Mouse (Mus musculus) forebrain, embryonic 11.5 days (tissue): ENCODE measurements at regions not wholly inside any gene's neighbourhood (a gene's known extent, or its start where the extent isn't known, plus 50 kb on each side); places are given as distances from the start of the nearest gene placed in this dataset.

Experiments
- ATAC-seq: fragments of 200-750 bp; cut with Nextera tagmentation; replicated peaks from 2 replicates; pipeline ENCODE4 v1.8.0; 2017; ENCODE audit warnings: moderate TSS enrichment; ENCODE audit not compliant: low FRiP score
- DNase-seq: peaks from one replicate; pipeline ENCODE4 v3.0.0-alpha.2; 2017; ENCODE audit warnings: low spot score
- H3K27ac ChIP-seq: fragments of 300-500 bp; sonication (generic); 2 replicates; pipeline ENCODE4 v1.5.1; 2014; ENCODE audit warnings: low read depth, low read length
- H3K27me3 ChIP-seq: fragments of 300-500 bp; sonication (generic); 2 replicates; pipeline ENCODE4 v1.6.1; 2014; ENCODE audit warnings: mild to moderate bottlenecking, low read length, mixed read lengths; ENCODE audit not compliant: control insufficient read depth, insufficient read depth
- H3K36me3 ChIP-seq: fragments of 300-500 bp; sonication (generic); 2 replicates; pipeline ENCODE4 v1.6.1; 2014; ENCODE audit warnings: mild to moderate bottlenecking, low read length, moderate library complexity, mixed read lengths; ENCODE audit not compliant: control insufficient read depth, insufficient read depth
- H3K4me1 ChIP-seq: fragments of 300-500 bp; sonication (generic); replicated peaks from 2 replicates; pipeline ENCODE4 v1.6.1; 2014; ENCODE audit warnings: low read length, mixed read lengths; ENCODE audit not compliant: control insufficient read depth, insufficient read depth
- H3K4me2 ChIP-seq: fragments of 300-500 bp; sonication (generic); 2 replicates; pipeline ENCODE4 v1.6.1; 2014; ENCODE audit warnings: low read depth, mild to moderate bottlenecking, low read length, moderate library complexity, mixed read lengths; ENCODE audit not compliant: severe bottlenecking
- H3K4me3 ChIP-seq: fragments of 300-500 bp; sonication (generic); 2 replicates; pipeline ENCODE4 v1.5.1; 2014; ENCODE audit warnings: low read depth, low read length
- H3K9ac ChIP-seq: fragments of 300-500 bp; sonication (generic); 2 replicates; pipeline ENCODE4 v1.6.1; 2014; ENCODE audit warnings: low read length
- H3K9me3 ChIP-seq: fragments of 300-500 bp; sonication (generic); 2 replicates; pipeline ENCODE4 v1.6.1; 2016; ENCODE audit warnings: low read length, mixed read lengths; ENCODE audit not compliant: control insufficient read depth
- WGBS: fragments of 180-500 bp; shearing (Covaris S2); extraction: QIAGEN DNeasy Blood & Tissue Kit; methylation state at CpG from one replicate; pipeline ENCODE4 v1.1.7; 2014; 5-methylcytosine and 5-hydroxymethylcytosine counted together

GRCm38 (mm10) chr15:63190086-63190485 lies 654.9 kb downstream of the Gsdmc2 start:
- no peak for DNase-seq
- Histone ChIP-seq H3K27ac (no peak overlapping the region), H3K27me3 (no peaks in the 10 kb centered on the region), H3K4me2 (no peak overlapping the region), H3K36me3 (no peaks in the 10 kb centered on the region), H3K4me1 (no peaks in the 10 kb centered on the region), H3K4me3 (no peak overlapping the region), H3K9ac (no peak overlapping the region), H3K9me3 (no peaks in the 10 kb centered on the region)
- ATAC-seq: no peak
- 53% methylated on average over 2 of the region's 2 CpGs for WGBS

- Histone ChIP-seq H3K9me3 (no peaks in the 10 kb centered on the region), H3K4me2 (no peak overlapping the region), H3K27ac (no peak overlapping the region), H3K9ac (no peak overlapping the region), H3K4me3 (no peak overlapping the region), H3K27me3 (no peaks in the 10 kb centered on the region), H3K36me3 (no peaks in the 10 kb centered on the region), H3K4me1 (no peaks in the 10 kb centered on the region)
- no peak for DNase-seq
- ATAC-seq: no peak
Measured at GRCm38 (mm10) chr15:63171003-63171402, 674.0 kb downstream of the Gsdmc2 start.

GRCm38 (mm10) chr15:63170171-63170570 lies 674.8 kb downstream of the Gsdmc2 start:
- Histone ChIP-seq H3K4me3 (no peak overlapping the region), H3K4me1 (no peaks in the 10 kb centered on the region), H3K4me2 (no peak overlapping the region), H3K9me3 (no peaks in the 10 kb centered on the region), H3K27ac (no peak overlapping the region), H3K27me3 (no peaks in the 10 kb centered on the region), H3K36me3 (no peaks in the 10 kb centered on the region), H3K9ac (no peak overlapping the region)
- ATAC-seq: no peak
- 39% methylated on average over 1 of the region's 1 CpGs for WGBS
- DNase-seq: no peak

DNA sequence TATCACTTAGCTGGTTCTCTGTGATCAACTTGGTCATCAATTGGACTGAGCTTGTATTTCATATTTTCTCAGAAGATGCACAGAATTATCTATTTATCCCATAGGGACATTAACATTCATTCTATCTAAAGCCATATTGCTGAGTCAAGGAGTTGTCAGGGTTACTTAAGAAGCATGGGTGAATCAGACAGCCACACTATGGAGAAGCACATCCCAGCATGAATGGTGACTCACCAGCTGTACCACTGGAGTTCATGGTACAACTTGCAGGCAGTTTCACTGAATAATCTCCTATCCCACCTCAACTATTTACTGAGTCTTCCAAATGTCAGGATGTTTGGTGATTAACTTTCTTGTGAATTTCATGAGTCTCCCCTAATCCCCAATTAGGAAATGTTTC lies 678.6 kb downstream of the Gsdmc2 start:
- Histone ChIP-seq H3K27me3 (no peaks in the 10 kb centered on the region), H3K9me3 (no peaks in the 10 kb centered on the region), H3K27ac (no peak overlapping the region), H3K9ac (no peak overlapping the region), H3K4me1 (no peaks in the 10 kb centered on the region), H3K4me3 (no peak overlapping the region), H3K4me2 (no peak overlapping the region), H3K36me3 (no peaks in the 10 kb centered on the region)
- ATAC-seq (no peak), DNase-seq (no peak)

GRCm38 (mm10) chr15:63163550-63164279 lies 681.3 kb downstream of the Gsdmc2 start:
- no peak overlapping the region for H3K4me3 ChIP-seq
- H3K4me1 ChIP-seq: no peaks in the 10 kb centered on the region
- no peak overlapping the region for H3K27ac ChIP-seq
- 78% methylated on average over 6 of the region's 6 CpGs for WGBS
- DNase-seq (no peak), ATAC-seq (no peak)
- no peaks in the 10 kb centered on the region for H3K27me3 ChIP-seq
- H3K36me3 ChIP-seq: no peaks in the 10 kb centered on the region
- H3K9ac ChIP-seq: no peak overlapping the region
- no peak overlapping the region for H3K4me2 ChIP-seq
- H3K9me3 ChIP-seq: no peaks in the 10 kb centered on the region

- no peaks in the 10 kb centered on the region for H3K9me3 ChIP-seq
- ATAC-seq: no peak
- no peaks in the 10 kb centered on the region for H3K36me3 ChIP-seq
- no peak overlapping the region for H3K9ac ChIP-seq
- H3K27me3 ChIP-seq: no peaks in the 10 kb centered on the region
- no peak overlapping the region for H3K4me2 ChIP-seq
- H3K4me1 ChIP-seq: no peaks in the 10 kb centered on the region
- 73% methylated on average over 4 of the region's 4 CpGs for WGBS
- DNase-seq: no peak
- no peak overlapping the region for H3K4me3 ChIP-seq
- H3K27ac ChIP-seq: no peak overlapping the region
Measured at GRCm38 (mm10) chr15:63162881-63163549, 682.0 kb downstream of the Gsdmc2 start.

DNA sequence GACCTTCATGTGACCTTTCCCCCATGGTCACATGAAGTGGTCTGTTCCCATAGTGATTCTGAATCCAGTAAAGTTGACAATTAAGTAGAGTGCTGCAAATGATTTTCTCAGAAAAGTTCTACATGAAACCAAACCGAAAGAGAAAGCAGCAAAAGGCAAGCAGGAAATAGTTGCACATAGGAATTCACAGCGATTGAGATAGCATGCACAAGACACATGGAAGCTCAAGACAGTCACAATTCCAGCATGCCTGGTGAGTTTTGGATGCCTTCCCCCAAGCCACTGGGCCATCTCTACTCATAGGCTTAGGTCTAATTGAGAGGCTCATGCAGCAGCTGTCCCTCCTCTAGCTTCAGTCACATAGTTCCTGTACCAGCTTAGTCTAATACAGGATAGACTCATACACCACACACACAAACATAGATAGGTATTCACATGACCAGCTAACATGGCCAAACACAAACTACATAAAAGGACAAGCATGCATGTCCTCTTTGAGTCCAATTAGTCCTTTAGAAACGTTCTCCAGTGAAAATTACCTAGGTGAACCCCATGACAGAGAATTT lies 721.8 kb downstream of the Gsdmc2 start:
- no peaks in the 10 kb centered on the region for H3K9me3 ChIP-seq
- no peaks in the 10 kb centered on the region for H3K27me3 ChIP-seq
- H3K4me1 ChIP-seq: no peaks in the 10 kb centered on the region
- H3K27ac ChIP-seq: no peak overlapping the region
- H3K36me3 ChIP-seq: no peaks in the 10 kb centered on the region
- H3K9ac ChIP-seq: no peak overlapping the region
- no peak overlapping the region for H3K4me3 ChIP-seq
- WGBS: 82% methylated on average over 3 of the region's 3 CpGs
- no peak overlapping the region for H3K4me2 ChIP-seq
- DNase-seq (no peak), ATAC-seq (no peak)

GRCm38 (mm10) chr15:63112918-63113317 lies 732.1 kb downstream of the Gsdmc2 start:
- no peak overlapping the region for H3K4me2 ChIP-seq
- DNase-seq: no peak
- no peak for ATAC-seq
- no peaks in the 10 kb centered on the region for H3K27me3 ChIP-seq
- no peaks in the 10 kb centered on the region for H3K9me3 ChIP-seq
- H3K27ac ChIP-seq: no peak overlapping the region
- WGBS: 75% methylated on average over 2 of the region's 2 CpGs
- no peak overlapping the region for H3K4me3 ChIP-seq
- H3K4me1 ChIP-seq: no peaks in the 10 kb centered on the region
- no peak overlapping the region for H3K9ac ChIP-seq
- H3K36me3 ChIP-seq: no peaks in the 10 kb centered on the region

DNA sequence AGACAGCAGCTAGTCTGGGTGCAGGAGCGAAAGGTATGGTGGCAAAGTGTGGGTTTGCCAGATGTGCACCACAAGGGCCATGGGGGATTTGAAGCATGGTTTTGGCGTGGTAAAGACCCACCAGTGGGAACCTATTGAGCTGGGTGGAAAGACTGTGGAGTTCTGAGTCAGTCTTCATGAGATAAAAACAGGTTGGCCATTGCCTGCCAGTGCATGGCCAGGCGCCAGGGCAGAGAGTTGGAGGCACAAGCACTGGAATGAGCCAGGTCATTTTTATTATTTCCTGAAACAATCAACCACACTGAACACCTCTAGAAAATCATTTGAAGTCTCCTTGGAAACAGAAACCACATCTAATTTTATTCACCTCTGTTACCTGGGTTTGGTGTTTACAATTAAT lies 744.9 kb downstream of the Gsdmc2 start:
- H3K27ac ChIP-seq: no peak overlapping the region
- no peak for DNase-seq
- H3K9me3 ChIP-seq: no peaks in the 10 kb centered on the region
- no peak overlapping the region for H3K9ac ChIP-seq
- ATAC-seq: no peak
- H3K4me3 ChIP-seq: no peak overlapping the region
- H3K4me1 ChIP-seq: no peaks in the 10 kb centered on the region
- no peaks in the 10 kb centered on the region for H3K27me3 ChIP-seq
- WGBS: 89% methylated on average over 3 of the region's 3 CpGs
- no peaks in the 10 kb centered on the region for H3K36me3 ChIP-seq
- H3K4me2 ChIP-seq: no peak overlapping the region
